Mouse (Mus musculus) lung, adult 18-20 months (tissue): ENCODE results near the gene BC052040.

Experiments
- DNase-seq, 2 experiments: peaks; one replicate each; pipeline ENCODE4 v3.0.0; 2022; ENCODE audit warnings: mixed read lengths in 2 of 2

The BC052040 gene

DNA sequence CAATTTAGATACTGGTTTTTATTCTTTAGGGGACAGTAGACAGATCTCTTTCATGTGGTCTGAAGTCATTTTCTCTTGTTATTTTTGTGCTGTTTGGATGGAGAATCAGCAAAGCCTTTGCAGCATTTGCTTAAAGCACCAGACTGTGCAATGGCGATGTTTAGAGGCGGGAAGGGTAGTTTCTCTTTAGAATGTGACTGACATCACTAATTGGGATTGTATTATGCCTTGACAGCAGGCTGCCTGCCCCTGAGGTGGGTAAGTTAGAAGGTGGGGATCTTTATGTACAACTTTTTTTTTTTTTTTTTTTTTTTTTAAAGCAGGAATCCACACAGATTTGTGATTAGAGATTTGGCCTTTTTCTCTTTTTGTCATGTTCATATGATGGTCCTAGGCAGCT, 20.6 kb downstream of the BC052040 start:
- DNase-seq, result no peak

DNA sequence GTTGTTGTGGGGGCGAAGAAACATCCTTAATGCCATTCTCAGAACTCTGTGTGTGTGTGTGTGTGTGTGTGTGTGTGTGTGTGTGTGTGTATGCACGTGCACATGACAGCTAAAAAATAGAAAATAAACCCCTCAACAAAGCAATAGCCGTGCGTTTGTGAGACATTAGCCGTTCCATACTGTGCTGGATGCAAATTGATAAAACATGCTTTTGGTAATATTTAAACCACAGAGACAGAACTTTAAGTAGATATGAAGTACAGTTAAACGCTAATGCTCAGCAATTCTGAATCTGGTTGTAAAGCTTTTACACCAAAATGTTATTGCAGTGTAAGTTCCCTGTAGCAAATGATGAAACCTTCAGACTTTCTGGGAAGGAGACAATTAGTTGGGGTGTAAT, 22.6 kb downstream of the BC052040 start:
- no peak for DNase-seq

DNA sequence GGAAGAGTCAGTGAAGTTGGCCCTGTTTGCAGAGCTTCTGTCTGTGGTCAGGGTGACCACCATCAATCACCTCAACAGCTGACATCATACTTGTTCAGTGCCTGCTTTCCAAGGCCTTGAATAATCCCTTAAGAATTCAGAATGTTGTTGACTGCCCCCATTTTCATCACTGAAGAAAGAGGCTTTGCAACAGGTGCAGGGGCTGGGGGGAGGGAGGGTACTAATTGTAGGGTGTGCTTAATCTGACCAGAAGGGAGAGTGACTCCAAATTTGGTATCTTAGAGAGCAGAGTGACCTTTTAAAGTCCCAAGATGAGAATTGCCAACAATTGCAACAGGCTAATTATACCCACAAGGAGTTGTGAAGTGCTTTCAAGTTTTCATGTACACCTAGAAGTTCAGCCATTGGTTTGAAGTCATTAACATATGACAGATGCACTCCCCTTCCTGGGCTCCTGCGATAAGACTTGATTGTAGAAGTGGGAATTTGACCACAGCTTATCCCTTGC, 24.4 kb downstream of the BC052040 start:
- DNase-seq, result peak in 1 of 2 experiments; percentile 5

- DNase-seq, result peak in 1 of 2 experiments; percentile 24
Measured at GRCm38 (mm10) chr2:115609020-115609419, 27.5 kb downstream of the BC052040 start.

- DNase-seq, result no peak
Measured at GRCm38 (mm10) chr2:115610092-115610491, 28.6 kb downstream of the BC052040 start.

- DNase-seq, result no peak
Measured at GRCm38 (mm10) chr2:115610503-115610902, 29.0 kb downstream of the BC052040 start.

DNA sequence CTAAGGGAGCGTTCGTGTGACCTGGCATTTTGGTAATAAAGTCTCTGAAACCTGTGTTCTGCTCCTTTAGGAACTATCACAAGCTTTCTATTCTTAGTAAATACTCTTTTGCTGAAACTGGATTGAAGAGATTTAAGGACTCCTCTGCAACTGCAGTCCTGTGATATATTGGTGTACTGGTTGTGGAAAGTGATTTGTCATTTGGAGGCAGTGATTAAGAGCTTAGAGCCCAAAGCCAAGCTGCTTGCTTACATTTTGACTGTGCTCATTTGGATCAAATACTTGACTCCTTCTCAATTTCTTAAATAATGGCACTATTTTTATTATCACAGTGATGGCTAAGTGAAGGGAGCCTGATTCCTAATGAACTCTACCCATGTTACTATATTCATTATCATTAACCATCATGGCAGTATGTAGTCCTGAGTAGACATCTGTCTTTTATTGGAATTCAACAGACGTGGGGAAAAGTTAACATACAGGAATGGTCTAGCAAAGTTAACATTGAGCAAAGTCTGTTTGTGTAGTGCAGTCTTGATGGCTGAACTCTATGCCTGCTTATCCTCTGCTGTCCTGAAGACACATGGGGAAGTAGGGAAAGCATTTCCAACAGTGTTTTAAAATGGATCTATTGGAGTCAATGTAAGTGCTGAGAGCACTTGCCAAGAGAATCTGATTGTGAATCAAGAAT, 32.5 kb downstream of the BC052040 start:
- DNase-seq, result no peak

DNA sequence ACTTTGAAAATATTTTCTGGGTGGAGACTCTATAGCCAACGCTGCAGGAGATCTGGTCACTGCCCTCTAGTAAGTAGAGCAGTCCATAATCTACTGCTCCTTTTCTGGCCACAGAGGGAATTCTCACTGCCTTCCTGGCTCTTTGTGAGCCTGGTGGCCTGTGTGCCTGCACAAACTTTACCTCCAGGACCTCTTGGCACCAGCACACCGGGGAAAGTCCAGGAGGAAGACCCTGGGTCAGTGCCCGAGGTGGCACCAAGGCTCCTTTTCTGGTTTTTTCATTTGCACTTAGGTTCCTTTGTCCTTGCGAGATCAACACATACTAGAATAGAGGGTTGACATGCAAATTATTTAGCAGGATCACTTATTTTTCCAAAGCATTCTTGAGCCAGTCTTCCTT, 47.0 kb downstream of the BC052040 start:
- no peak for DNase-seq

DNA sequence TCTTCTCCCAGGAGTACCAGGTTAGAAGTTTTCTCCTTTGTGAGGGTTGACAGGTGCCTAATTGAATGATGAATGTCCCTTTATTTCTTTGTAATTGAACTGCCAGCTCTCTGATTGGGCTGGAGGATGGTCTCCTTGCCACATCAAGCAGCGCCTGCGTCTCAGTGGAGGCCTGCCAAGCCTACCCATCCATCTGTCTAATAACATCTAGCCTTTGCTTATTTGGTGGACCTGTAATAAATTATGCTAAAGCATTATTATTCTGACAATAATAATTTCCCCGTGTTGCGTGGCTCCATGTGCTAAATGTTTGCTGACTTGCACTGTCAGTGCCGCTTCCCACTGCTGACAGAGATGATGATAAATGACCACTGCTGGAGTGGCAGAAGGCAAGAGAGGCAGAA, 49.5 kb downstream of the BC052040 start:
- no peak for DNase-seq

- DNase-seq, result no peak
Measured at GRCm38 (mm10) chr2:115631826-115632225, 50.3 kb downstream of the BC052040 start.

GRCm38 (mm10) chr2:115650203-115650602, 68.7 kb downstream of the BC052040 start:
- no peak for DNase-seq

DNA sequence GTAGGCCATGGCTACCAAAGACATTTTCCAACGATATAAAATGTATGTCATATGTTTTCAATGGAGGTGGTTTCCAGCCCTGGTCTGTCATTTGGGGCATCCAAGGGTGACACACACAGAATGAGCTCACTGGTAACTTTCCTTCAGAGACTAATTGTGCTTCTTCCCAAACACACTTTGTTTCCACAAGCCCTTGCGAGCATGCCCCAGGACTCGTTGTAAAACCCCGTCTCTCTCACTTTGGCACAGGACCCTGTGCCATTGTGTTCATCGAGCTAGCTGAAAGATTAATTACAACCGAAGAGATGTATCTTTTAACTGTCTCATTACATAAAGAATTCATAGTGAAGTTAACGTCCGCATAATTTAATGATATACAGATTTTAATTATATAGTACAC, 78.2 kb downstream of the BC052040 start:
- no peak for DNase-seq

DNA sequence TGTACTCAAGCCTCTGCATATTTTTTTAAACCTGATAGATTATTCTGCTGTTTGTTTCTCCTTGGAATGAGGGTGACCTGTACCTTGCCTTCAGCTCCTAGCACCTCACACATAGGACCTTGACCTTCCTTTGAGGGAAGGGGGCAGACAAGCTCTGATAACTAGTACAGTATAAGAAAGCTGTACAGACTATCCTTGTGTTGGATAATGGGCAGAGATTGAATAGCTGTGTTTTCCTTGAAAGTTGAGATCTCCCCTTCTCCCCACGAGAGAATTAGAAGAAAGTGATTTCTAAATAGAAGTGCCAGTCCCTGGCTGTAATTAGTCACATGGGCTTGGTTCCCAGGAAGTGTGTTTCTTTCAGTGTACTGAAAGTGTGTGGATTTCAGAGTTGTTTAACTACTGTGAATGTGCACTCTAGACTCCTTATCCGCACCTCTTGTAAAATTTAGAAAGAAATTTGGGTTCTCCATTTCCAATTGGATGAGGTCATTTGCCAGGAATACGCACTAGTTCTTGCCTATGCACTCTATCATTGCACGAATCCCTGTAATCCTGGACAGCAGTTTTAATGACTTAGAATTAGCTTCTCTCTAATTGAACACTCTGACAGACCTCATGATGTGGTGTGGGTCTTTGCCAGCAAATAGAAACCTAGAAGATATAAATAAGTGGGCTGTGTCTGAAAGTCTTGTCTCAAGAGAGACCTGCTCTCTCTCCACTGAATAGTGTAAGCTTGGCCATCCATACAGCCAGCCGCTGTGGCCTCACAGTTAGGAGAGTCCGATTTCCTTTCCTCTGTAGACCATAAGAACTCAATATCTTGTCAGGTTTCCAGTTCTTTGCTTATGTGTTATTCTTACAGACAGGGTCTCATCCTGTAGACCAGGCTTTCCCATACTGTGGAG, 79.0 kb downstream of the BC052040 start:
- no peak for DNase-seq

DNA sequence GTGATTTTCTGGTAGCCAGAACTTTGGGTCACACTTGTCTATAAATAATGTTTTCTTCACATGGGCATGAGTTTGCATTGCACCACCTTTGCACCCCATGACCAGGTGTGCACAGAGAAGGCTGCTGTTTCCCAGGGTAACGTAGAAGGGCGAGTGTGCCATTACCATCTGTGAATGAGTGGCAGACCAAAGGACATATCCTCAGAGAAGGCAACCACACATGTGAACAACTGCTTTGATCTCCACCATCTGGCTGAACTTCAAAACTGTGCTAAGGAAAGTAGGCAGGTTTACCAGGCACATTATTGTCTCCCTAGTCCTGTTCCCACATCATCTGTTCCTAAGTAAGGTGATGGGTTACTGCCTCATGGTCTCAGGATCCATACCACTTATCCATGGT, 86.0 kb downstream of the BC052040 start:
- no peak for DNase-seq

- DNase-seq, result no peak
Measured at GRCm38 (mm10) chr2:115673054-115673660, 91.6 kb downstream of the BC052040 start.

DNA sequence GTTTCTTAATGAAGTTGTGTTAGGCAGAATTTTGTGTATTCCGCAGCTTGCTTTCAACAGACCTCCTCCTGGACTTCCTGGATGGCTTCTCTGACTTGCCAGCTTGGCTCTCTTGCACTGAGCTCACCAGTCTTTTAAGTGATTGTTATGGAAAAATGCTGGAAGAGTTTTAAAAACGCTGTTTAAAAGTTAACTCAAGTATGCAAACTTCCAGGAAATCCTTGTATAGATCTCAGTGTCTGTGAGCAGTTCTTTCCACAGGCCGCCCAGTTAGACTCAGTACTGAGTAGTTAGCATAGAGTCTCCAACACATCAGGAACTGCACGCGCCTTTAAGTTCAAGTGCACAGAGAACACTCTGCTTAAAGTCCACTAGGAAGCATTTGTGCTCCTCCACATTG, 97.3 kb downstream of the BC052040 start:
- DNase-seq, result no peak

DNA sequence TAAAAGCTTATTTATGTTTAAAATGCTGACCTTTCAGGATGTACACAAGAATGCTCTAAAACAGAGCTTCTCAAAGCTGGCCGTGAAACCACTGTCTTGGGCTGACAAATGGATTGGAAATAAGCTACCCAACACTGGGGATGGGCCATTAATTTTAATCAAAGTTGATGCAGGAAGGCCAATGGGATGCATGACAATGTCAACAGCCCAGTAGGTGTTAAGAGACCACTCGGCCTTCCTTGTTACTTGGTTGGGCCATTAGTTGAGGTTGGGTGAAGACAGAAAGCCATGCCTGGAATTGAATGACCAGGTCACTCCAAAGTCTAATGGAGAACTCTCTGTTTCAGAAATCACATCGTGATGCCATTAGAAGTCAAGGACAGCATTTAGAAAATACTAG, 103.7 kb downstream of the BC052040 start:
- no peak for DNase-seq

DNA sequence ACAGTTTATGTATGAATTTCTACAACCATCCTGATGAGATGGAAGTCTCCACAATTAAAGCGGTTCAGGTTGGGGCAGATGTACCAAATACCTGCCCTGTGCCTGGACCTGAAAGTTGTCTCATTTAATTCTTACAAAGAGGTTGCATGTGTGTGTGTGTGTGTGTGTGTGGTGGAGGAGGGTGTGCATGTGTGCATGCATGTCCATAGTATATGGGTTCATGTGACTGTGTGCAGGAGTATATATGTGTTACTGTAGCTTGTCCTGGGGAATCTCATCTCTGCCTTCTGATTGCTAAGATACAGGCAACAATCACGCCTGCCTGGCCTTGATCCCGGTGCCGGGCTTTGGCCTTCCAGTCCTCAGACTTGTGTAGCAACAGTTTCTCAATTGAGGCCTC, 106.1 kb downstream of the BC052040 start:
- no peak for DNase-seq

DNA sequence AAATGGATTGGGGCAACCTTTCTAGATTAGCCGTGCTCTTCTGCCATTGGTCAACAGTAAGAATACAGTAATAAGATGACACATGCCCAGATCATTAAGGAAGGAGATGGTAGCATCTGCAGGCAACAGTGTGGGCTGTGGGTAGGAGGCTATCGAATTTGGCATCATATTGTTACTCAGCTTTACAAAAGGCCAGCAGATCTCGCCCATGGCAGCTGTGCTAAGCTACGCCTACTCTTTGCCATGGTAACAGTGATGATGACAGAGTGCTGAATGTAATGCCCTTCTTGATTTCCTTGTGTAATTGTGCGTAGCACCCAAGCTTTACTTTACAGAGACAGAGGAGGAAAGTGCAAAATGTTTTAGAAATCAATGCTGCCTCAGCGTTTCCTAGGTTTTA, 106.8 kb downstream of the BC052040 start:
- DNase-seq, result no peak

DNA sequence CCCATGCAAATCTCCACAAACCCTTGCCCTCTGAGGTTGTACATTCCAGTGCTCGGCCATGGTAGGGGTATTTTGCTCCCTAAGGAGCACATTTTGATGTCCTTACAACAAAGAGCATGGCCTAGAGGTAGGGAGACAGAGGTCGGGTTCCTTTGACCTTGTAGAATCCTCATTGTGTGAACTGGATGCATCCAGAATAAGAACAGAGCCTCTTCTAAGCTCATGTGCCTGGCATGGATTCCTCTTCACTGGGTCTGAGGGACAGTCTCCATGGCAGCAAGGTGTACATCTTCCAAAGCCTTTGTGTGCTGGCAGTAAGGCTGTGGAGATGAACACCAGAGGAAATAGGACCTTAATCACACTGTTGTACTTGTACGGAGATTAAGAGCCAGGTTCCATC, 112.3 kb downstream of the BC052040 start:
- DNase-seq, result no peak

- DNase-seq, result no peak
Measured at GRCm38 (mm10) chr2:115694386-115694785, 112.9 kb downstream of the BC052040 start.

DNA sequence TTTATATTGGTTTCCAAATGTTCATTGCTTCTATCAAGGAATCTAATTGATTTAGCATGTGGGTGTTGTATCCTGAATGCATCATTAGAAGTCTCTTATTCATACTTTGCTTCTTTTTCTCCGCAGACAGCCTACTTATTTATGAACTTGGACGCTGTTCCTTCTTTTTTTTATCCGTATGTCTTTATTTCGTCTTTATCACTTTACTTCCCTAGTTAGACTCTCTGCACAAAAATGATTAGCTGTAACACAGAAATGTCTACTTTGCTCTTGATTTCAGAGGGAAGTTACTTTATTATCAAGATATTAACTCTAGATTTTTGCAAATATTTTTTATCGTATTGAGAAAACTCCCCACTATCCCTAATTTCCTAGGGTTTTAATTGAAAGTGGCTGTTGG, 117.5 kb downstream of the BC052040 start:
- DNase-seq, result no peak

DNA sequence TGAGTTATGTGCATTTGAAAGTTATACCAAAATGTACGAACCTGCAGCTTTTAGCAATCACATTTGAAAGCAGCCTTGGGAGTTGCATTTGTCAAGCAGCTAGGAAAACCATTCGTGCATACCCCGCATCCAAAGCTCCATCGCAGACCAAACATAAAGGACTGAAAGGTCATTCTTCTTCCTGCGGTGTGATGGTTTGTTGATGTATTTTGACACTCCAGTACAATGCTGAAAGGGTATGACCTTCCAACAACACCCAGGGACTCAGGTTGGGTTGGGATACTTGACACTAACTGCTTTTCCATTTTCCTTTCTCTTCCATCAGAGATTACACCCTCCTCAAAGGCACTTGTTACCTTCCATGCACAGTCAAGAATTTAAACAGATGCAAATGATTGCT, 121.1 kb downstream of the BC052040 start:
- no peak for DNase-seq

- DNase-seq, result no peak
Measured at GRCm38 (mm10) chr2:115717535-115717934, 136.0 kb downstream of the BC052040 start.
